Mouse (Mus musculus) heart, postnatal 14 days (tissue): ENCODE measurements around the gene Il18r1. TPM values are rescaled to one million over a fixed set of nuclear protein-coding genes. Genes with fewer than 3 reads are reported as not detected.

Experiments
- total RNA-seq, 2 experiments: library from RNA; stranded (reverse); gene quantifications; 2 replicates each; pipeline ENCODE4 v1.2.3; 2021

Il18r1 gene
- total RNA-seq, 2 experiments from 2014 or later = 1.4 to 2.0 TPM

Other genes with a start within 250 kb of the Il18r1 start
- 1 to 10 TPM; 6.9 to 7.4 TPM for gene Il1r1, start 240.5 kb upstream of the Il18r1 start, total RNA-seq
- gene Il1rl2, start 140.9 kb upstream of the Il18r1 start, total RNA-seq = 1 to 10 TPM; 3.8 to 4.9 TPM
- gene Il1rl1, start 36.0 kb upstream of the Il18r1 start, total RNA-seq = 1 to 10 TPM; 2.0 to 2.7 TPM
- under 1 TPM; 0.07 to 0.17 TPM for gene Il18rap, start 49.8 kb downstream of the Il18r1 start, total RNA-seq
- under 1 TPM; 0.05 to 0.14 TPM for gene Slc9a4, start 114.5 kb downstream of the Il18r1 start, total RNA-seq
- gene Slc9a2, start 215.0 kb downstream of the Il18r1 start, total RNA-seq = under 1 TPM; 0.51 to 0.60 TPM